Mouse (Mus musculus) cerebellum, adult 2 months (tissue): ENCODE results near the gene Acpp. TPM values are rescaled to one million over a fixed set of nuclear protein-coding genes. Genes with fewer than 3 reads are reported as not detected.

Experiments used
- DNase-seq, 2 experiments: peaks; one replicate each; pipeline ENCODE4 v3.0.0; 2021
- H3K27ac ChIP-seq: fragments of 200-500 bp; 2 replicates; pipeline ENCODE4 v1.5.1; 2012; ENCODE audit warnings: low read length, control low read depth, inconsistent platforms; ENCODE audit not compliant: insufficient read depth
- H3K27me3 ChIP-seq: fragments of 200-500 bp; 2 replicates; pipeline ENCODE4 v1.6.1; 2012; ENCODE audit warnings: inconsistent platforms, mild to moderate bottlenecking, low read length, moderate library complexity; ENCODE audit not compliant: control insufficient read depth, insufficient read depth
- H3K4me1 ChIP-seq: fragments of 200-500 bp; 2 replicates; pipeline ENCODE4 v1.6.1; 2011; ENCODE audit warnings: low read length; ENCODE audit not compliant: control insufficient read depth, insufficient read depth
- H3K4me3 ChIP-seq: fragments of 200-500 bp; replicated peaks from 2 replicates; pipeline ENCODE3; 2011; ENCODE audit warnings: mild to moderate bottlenecking, low read depth, low read length, control low read depth; ENCODE audit not compliant: insufficient read depth
- CTCF ChIP-seq: fragments of 200-500 bp; IDR thresholded peaks from 2 replicates; pipeline ENCODE4 v1.5.1; 2011; ENCODE audit warnings: low read depth, mild to moderate bottlenecking, control low read depth, low read length, moderate library complexity, borderline replicate concordance; ENCODE audit not compliant: insufficient read depth
- POLR2A ChIP-seq: fragments of 200-500 bp; IDR thresholded peaks from 2 replicates; pipeline ENCODE4 v1.6.1; 2011; ENCODE audit warnings: low read length, control low read depth, borderline replicate concordance; ENCODE audit not compliant: insufficient read depth
- WGBS: fragments of 180-500 bp; shearing (Covaris S2); methylation state at CpG from one replicate; pipeline ENCODE4 v1.1.7; 2018; 5-methylcytosine and 5-hydroxymethylcytosine counted together
- polyA plus RNA-seq: library from polyadenylated mRNA; depleted of rRNA; stranded (reverse); fragments of >200 nt; gene quantifications from 2 replicates; pipeline ENCODE4 v1.2.3, GENCODE M21; 2012

Acpp gene
- polyA plus RNA-seq, 1 experiment: 0.13 TPM

DNA sequence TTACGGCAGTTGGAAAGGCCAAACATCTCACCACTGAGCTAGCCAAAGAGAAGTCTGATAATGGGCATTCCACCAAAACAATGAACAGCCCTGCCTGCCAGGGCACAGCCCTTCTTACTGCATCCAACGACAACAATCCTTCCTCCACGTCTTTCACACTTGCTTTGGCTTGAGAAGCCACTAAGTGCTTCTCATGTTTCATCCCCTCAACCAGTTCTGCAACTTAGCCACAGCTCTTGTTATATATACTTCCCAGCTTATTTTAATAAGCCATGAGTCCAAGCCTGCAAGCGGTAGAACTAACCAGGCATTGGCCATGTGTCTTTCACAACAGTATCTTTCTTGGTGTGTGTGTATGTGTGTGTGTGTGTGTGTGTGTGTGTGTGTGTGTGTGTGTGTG is 8.9 kb downstream of the Acpp start:
- H3K27ac ChIP-seq: no peak overlapping the region
- no peak for DNase-seq
- 59% methylated on average over 4 of the region's 4 CpGs for WGBS
- no peaks in the 10 kb centered on the region for H3K4me1 ChIP-seq
- no peak for TF ChIP-seq POLR2A
- TF ChIP-seq CTCF: no peak
- no peak overlapping the region for H3K4me3 ChIP-seq
- no peaks in the 10 kb centered on the region for H3K27me3 ChIP-seq

DNA sequence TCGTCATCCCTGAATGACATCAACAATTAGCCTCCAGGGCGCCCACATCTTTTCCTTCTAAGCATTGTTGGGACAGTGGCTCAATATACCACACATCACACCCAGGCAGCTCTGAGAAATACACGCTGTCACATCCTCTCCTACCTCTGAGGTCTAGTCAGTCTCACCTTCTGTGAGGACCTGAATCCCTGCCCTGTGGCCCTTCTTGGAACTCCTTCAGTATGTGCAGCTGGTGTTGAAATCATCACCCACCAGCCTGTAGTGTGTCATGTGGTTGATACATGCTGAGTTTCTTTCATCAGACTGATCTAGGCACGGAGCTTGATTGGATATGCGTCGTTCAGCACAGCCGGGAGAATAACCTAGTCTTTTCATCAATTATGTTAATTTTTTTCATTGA is 16.0 kb downstream of the Acpp start:
- Histone ChIP-seq H3K4me3 (no peak overlapping the region), H3K27ac (no peak overlapping the region), H3K4me1 (no peaks in the 10 kb centered on the region), H3K27me3 (no peaks in the 10 kb centered on the region)
- DNase-seq: no peak
- WGBS: 36% methylated on average over 7 of the region's 7 CpGs
- no peak for TF ChIP-seq POLR2A
- TF ChIP-seq CTCF: no peak

- no peaks in the 10 kb centered on the region for H3K27me3 ChIP-seq
- no peaks in the 10 kb centered on the region for H3K4me1 ChIP-seq
- WGBS: 87% methylated on average over 11 of the region's 11 CpGs
- no peak overlapping the region for H3K4me3 ChIP-seq
- no peak for TF ChIP-seq CTCF
- no peak for TF ChIP-seq POLR2A
- no peak for DNase-seq
- no peak overlapping the region for H3K27ac ChIP-seq
These were observed 21.2 kb downstream of the Acpp start for GRCm38 (mm10) chr9:104316351-104316750.

DNA sequence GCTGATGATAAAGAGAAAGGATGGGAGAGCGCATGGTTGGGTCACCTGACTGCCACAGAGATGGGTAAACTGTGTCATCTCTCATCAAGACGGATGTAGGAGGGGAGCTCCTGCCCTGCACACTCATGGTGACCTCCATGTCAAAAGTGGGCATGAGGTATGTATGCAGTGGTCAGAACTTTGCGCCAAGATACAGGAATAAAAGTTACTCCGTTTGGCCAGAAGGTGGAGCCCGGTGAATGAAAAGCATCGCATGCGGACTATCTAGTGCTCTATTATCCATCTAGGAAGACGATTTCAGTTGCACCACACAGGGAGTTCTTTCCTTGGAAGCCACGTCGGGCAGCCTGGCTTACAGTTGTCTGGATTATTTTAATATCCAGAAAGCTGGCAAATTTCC is 22.0 kb downstream of the Acpp start:
- TF ChIP-seq CTCF: peak; percentile 34; the same call in 1 of the 2 replicates
- no peak for TF ChIP-seq POLR2A
- Histone ChIP-seq H3K4me3 (no peak overlapping the region), H3K4me1 (no peaks in the 10 kb centered on the region), H3K27ac (no peak overlapping the region), H3K27me3 (no peaks in the 10 kb centered on the region)
- 9% methylated on average over 10 of the region's 10 CpGs for WGBS
- peak; percentile 12 to 15 for DNase-seq

DNA sequence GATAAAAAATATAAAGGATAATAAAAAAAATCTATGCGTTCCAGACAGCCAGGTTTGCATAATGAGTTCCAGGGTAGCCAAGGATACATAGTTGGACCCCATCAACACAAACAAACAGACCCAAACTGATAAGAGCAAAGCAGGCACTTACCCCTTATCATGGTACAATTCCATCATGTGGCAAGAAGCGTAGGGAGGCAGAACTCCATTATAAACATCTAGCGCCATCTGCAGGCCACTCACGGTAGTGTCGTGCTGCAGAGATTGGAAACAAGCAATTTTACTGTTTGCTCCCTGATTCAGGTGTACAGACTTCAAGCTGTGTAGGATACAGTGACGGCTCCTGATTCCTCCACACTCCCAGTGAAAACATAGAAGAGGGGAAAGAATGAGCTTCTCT is 30.8 kb downstream of the Acpp start:
- Histone ChIP-seq H3K27me3 (no peaks in the 10 kb centered on the region), H3K4me1 (no peaks in the 10 kb centered on the region), H3K27ac (no peak overlapping the region), H3K4me3 (no peak overlapping the region)
- WGBS: 11% methylated on average over 6 of the region's 6 CpGs
- DNase-seq: peak; percentile 26 to 63
- TF ChIP-seq CTCF (peak; percentile 82), POLR2A (no peak)

DNA sequence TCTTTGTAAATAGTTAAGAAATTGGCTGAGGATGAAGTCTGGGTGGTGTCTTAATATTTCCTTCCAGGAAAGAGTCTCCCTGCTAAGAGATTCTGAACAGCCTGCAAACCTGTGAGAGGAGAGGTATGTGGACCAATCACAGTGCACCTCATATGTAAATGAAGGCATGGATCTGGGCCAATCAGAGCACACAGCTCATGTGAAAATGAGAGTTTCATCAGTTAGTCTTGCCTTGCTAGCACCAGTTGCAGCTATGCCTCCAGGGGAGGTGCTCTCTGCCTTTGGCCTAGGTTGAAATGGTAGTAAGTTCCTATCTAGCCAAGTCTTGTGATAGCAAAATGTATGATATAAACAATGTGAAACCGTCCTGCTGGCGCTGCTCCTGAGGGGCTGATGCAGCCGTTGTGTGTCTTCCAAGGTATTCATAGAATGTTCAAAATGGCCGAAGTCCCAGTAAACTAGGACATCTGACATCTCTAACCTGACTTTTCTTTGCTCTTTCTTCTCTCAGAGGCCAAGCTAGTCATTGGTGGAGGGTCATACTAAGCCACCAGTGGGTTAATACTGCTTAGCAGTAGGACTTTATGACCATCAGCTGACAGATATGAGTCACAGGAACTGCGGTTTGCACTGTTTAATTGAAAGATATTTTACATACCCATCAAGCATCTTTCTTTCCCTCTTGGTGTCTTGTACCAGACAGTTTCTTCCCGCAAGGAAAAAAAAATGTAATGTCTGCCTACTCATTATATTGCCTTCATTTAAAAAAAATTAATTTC is 32.0 kb downstream of the Acpp start:
- TF ChIP-seq CTCF (no peak), POLR2A (no peak)
- WGBS: 80% methylated on average over 6 of the region's 6 CpGs
- no peaks in the 10 kb centered on the region for H3K27me3 ChIP-seq

GRCm38 (mm10) chr9:104304800-104305199 is 32.7 kb downstream of the Acpp start:
- Histone ChIP-seq H3K4me3 (no peak overlapping the region), H3K27me3 (no peaks in the 10 kb centered on the region), H3K4me1 (no peaks in the 10 kb centered on the region), H3K27ac (no peak overlapping the region)
- no peak for DNase-seq
- 75% methylated on average over 10 of the region's 10 CpGs for WGBS
- no peak for TF ChIP-seq POLR2A
- no peak for TF ChIP-seq CTCF

More for the DNA sequence above, 32.0 kb downstream of the Acpp start:
- H3K4me3 ChIP-seq: no peak overlapping the region
- no peak overlapping the region for H3K27ac ChIP-seq
- no peaks in the 10 kb centered on the region for H3K4me1 ChIP-seq
- DNase-seq: no peak

- 83% methylated on average over 4 of the region's 4 CpGs for WGBS
- Histone ChIP-seq H3K27ac (no peak overlapping the region), H3K4me1 (no peaks in the 10 kb centered on the region), H3K4me3 (no peak overlapping the region), H3K27me3 (no peaks in the 10 kb centered on the region)
- no peak for DNase-seq
- TF ChIP-seq POLR2A (no peak), CTCF (no peak)
These were observed 33.2 kb downstream of the Acpp start for GRCm38 (mm10) chr9:104304376-104304775.
